Mouse (Mus musculus) adrenal gland, adult 2 months (tissue): ENCODE results near the gene Vmn2r5. TPM values are rescaled to one million over a fixed set of nuclear protein-coding genes. Genes with fewer than 3 reads are reported as not detected.
"Not testable (repeated sequence)": the region's sequence is repeated elsewhere in the genome, so short reads cannot be mapped to it uniquely, and the experiment has no call there.

ENCODE experiments used
- DNase-seq: peaks from one replicate; pipeline ENCODE4 v3.0.0; 2021
- long read RNA-seq: library from polyadenylated mRNA; stranded (forward); transcript quantifications from one replicate; pipeline ENCODE4 v2.0.0, GENCODE M21; 2021
- polyA plus RNA-seq: library from polyadenylated mRNA; depleted of rRNA; stranded (reverse); fragments of >200 nt; gene quantifications from 2 replicates; pipeline ENCODE4 v1.2.3, GENCODE M21; 2012; rRNA removed
- total RNA-seq, 2 experiments: library from RNA; stranded (reverse); gene quantifications; 2 replicates each; pipeline ENCODE4 v1.2.3; 2021

Vmn2r5 gene
- total RNA-seq = not detected
- not detected in 2 replicates for polyA plus RNA-seq
- long read RNA-seq = 0 reads

DNA sequence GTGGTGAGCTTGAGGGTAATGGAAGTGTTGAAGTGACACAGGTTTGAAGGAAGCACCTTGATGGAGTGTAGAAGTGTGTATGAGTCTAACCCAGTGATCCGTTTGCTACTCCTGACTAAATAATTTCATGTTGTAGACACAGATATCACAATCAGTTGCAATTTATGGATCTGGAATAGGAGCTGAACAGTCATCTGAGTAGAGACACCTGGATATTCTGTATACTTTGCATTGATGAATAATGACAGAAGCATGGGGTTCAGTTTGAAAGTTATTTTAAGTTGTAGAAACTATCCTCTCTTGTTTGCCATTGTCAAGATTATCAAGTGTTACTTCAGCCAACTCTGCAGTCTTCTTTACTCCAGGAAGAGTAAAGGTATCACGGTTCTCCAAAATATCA is at the start of gene Vmn2r5:
Gene Vmn2r5, minus strand, starts transcription at position 101 of the 400 bp plus-strand sequence.
- DNase-seq = not testable (repeated sequence)

DNA sequence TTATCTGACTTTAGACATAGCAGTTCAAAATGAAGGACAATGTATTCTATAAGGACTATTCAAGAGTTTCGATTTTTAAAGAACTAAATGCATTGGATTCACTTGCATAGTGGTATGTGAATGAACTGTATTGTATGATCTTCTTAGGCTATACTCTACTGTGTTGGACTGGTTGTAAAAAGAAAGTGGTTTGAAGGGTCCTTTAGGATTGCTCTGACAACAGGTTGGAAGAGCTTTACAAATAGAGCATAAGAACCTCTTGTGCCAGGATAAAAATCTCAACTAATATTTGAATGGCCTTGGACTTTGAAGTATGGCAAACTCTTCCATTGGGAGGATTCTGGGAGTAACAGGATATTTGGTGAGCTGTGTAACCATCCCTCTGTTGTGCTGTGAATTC is 13.9 kb upstream of the Vmn2r5 start:
- not testable (repeated sequence) for DNase-seq

Other genes starting within 250 kb of the Vmn2r5 start
- not detected for gene Vmn2r3, start 220.1 kb downstream of the Vmn2r5 start, total RNA-seq
- gene Vmn2r3, start 220.1 kb downstream of the Vmn2r5 start, polyA plus RNA-seq = not detected in 2 replicates
- gene Vmn2r4, start 94.5 kb downstream of the Vmn2r5 start, total RNA-seq = not detected
- not detected in 2 replicates for gene Vmn2r4, start 94.5 kb downstream of the Vmn2r5 start, polyA plus RNA-seq
- gene Vmn2r6, start 56.0 kb upstream of the Vmn2r5 start, total RNA-seq = not detected
- not detected in 2 replicates for gene Vmn2r6, start 56.0 kb upstream of the Vmn2r5 start, polyA plus RNA-seq